Mouse (Mus musculus) kidney, adult 2 months (tissue): ENCODE measurements at regions not wholly inside any gene's neighbourhood (a gene's known extent, or its start where the extent isn't known, plus 50 kb on each side); places are given as distances from the start of the nearest gene placed in this dataset.

Source experiments
- DNase-seq: peaks from one replicate; pipeline ENCODE4 v3.0.0; 2021
- H3K27ac ChIP-seq: fragments of 200-500 bp; 2 replicates; pipeline ENCODE4 v1.5.1; 2012; ENCODE audit warnings: low read depth, low read length, control low read depth, inconsistent platforms; ENCODE audit not compliant: insufficient read depth
- H3K27me3 ChIP-seq: fragments of 200-500 bp; replicated peaks from 2 replicates; pipeline ENCODE4 v1.6.1; 2012; ENCODE audit warnings: mild to moderate bottlenecking, moderate library complexity, low read length, inconsistent platforms; ENCODE audit not compliant: control insufficient read depth, insufficient read depth
- H3K36me3 ChIP-seq: fragments of 200-500 bp; 2 replicates; pipeline ENCODE4 v1.6.1; 2012; ENCODE audit warnings: mild to moderate bottlenecking, moderate library complexity, low read length, inconsistent platforms; ENCODE audit not compliant: control insufficient read depth, insufficient read depth
- H3K4me1 ChIP-seq: fragments of 200-500 bp; 2 replicates; pipeline ENCODE4 v1.6.1; 2011; ENCODE audit warnings: low read length; ENCODE audit not compliant: control insufficient read depth, insufficient read depth
- H3K4me3 ChIP-seq: fragments of 200-500 bp; 2 replicates; pipeline ENCODE4 v1.5.1; 2011; ENCODE audit warnings: mild to moderate bottlenecking, low read depth, low read length, control low read depth; ENCODE audit not compliant: insufficient read depth
- CTCF ChIP-seq: fragments of 200-500 bp; conservative IDR thresholded peaks from 2 replicates; pipeline ENCODE4 v1.5.1; 2011; ENCODE audit warnings: low read depth, mild to moderate bottlenecking, control low read depth, low read length, moderate library complexity, mixed read lengths; ENCODE audit not compliant: insufficient read depth, insufficient read length
- POLR2A ChIP-seq: fragments of 200-500 bp; IDR thresholded peaks from one replicate; pipeline ENCODE4 v1.6.1; 2011; ENCODE audit warnings: low read depth, low read length, control low read depth
- WGBS: fragments of 180-500 bp; shearing (Covaris S2); methylation state at CpG from one replicate; pipeline ENCODE4 v1.1.7; 2018; 5-methylcytosine and 5-hydroxymethylcytosine counted together

- peak overlapping the region; percentile 40 for H3K4me3 ChIP-seq
Observed at GRCm38 (mm10) chr7:116608350-116609085, 104.3 kb downstream of the Nucb2 start.

GRCm38 (mm10) chr7:116609406-116609805 is 105.2 kb downstream of the Nucb2 start:
- H3K27me3 ChIP-seq, result no peaks in the 10 kb centered on the region
- 76% methylated on average over 6 of the region's 6 CpGs for WGBS

More at GRCm38 (mm10) chr7:116608350-116609085, 104.3 kb downstream of the Nucb2 start:
- H3K27ac ChIP-seq, result 0 out of 2 replicates have a peak overlapping the region, but pooled peaks have one; percentile 43
- 24% methylated on average over 15 of the region's 15 CpGs for WGBS
- TF ChIP-seq POLR2A, result no peak
- TF ChIP-seq CTCF, result peak; percentile 64
- H3K27me3 ChIP-seq, result no peaks in the 10 kb centered on the region
- H3K4me1 ChIP-seq, result 0 out of 2 replicates have a peak, but pooled peaks cover 3% of the 10 kb centered on the region
- H3K36me3 ChIP-seq, result no peaks in the 10 kb centered on the region
- peak; percentile 63 for DNase-seq

GRCm38 (mm10) chr7:116609906-116610305 is 105.7 kb downstream of the Nucb2 start:
- no peak for DNase-seq
- Histone ChIP-seq H3K4me1 (0 out of 2 replicates have a peak, but pooled peaks cover 3% of the 10 kb centered on the region), H3K27me3 (no peaks in the 10 kb centered on the region), H3K27ac (no peak overlapping the region), H3K36me3 (no peaks in the 10 kb centered on the region), H3K4me3 (no peak overlapping the region)
- 56% methylated on average over 12 of the region's 12 CpGs for WGBS
- TF ChIP-seq CTCF, result no peak
- TF ChIP-seq POLR2A, result no peak

More at GRCm38 (mm10) chr7:116609406-116609805, 105.2 kb downstream of the Nucb2 start:
- no peak for DNase-seq
- Histone ChIP-seq H3K4me1 (0 out of 2 replicates have a peak, but pooled peaks cover 3% of the 10 kb centered on the region), H3K4me3 (no peak overlapping the region), H3K36me3 (no peaks in the 10 kb centered on the region), H3K27ac (no peak overlapping the region)
- TF ChIP-seq CTCF (no peak), POLR2A (no peak)

GRCm38 (mm10) chr7:116615984-116616383 is 111.8 kb downstream of the Nucb2 start:
- Histone ChIP-seq H3K27me3 (no peaks in the 10 kb centered on the region; the same call in 1 of the 2 replicates), H3K4me1 (no peaks in the 10 kb centered on the region), H3K4me3 (no peak overlapping the region), H3K36me3 (no peaks in the 10 kb centered on the region), H3K27ac (no peak overlapping the region)
- no peak for TF ChIP-seq POLR2A
- no peak for TF ChIP-seq CTCF
- DNase-seq, result no peak
- WGBS, result 55% methylated on average over 3 of the region's 3 CpGs

- H3K4me3 ChIP-seq, result no peak overlapping the region
- no peak overlapping the region for H3K27ac ChIP-seq
- no peaks in the 10 kb centered on the region; the same call in 1 of the 2 replicates for H3K27me3 ChIP-seq
- no peaks in the 10 kb centered on the region for H3K4me1 ChIP-seq
- 62% methylated on average over 2 of the region's 2 CpGs for WGBS
- no peaks in the 10 kb centered on the region for H3K36me3 ChIP-seq
- TF ChIP-seq POLR2A (no peak), CTCF (no peak)
- no peak for DNase-seq
Observed at GRCm38 (mm10) chr7:116619636-116620035, 115.5 kb downstream of the Nucb2 start.

DNA sequence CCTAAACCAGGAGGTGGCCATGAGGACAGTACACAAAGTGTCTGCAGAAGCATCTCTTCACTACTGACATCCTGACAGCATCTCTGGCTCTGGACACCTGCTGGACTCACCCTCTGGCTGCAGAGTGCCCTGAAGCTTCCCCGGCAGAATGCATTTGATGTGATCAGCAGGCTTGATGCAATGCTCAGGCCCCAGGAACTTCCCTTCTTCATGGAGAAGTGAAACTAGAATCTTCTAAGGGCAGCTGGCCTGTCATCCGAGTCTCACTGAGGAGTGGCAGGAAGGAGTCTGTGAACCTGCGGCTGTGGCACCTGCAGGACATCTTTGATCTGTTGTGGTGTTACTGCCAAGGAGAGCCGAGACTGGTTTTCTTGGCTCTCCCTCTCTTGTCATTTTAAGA is 116.2 kb downstream of the Nucb2 start:
- no peaks in the 10 kb centered on the region; the same call in 1 of the 2 replicates for H3K27me3 ChIP-seq
- no peaks in the 10 kb centered on the region for H3K36me3 ChIP-seq
- H3K4me3 ChIP-seq, result no peak overlapping the region
- no peak overlapping the region for H3K27ac ChIP-seq
- DNase-seq, result no peak
- WGBS, result 43% methylated on average over 4 of the region's 4 CpGs
- TF ChIP-seq POLR2A, result no peak
- TF ChIP-seq CTCF, result no peak
- H3K4me1 ChIP-seq, result no peaks in the 10 kb centered on the region

GRCm38 (mm10) chr7:116633210-116633609 is 129.0 kb downstream of the Nucb2 start:
- H3K4me1 ChIP-seq, result no peaks in the 10 kb centered on the region
- TF ChIP-seq CTCF, result no peak
- TF ChIP-seq POLR2A, result no peak
- no peaks in the 10 kb centered on the region for H3K27me3 ChIP-seq
- H3K36me3 ChIP-seq, result no peaks in the 10 kb centered on the region
- no peak for DNase-seq
- WGBS, result 71% methylated on average over 3 of the region's 3 CpGs
- no peak overlapping the region for H3K4me3 ChIP-seq
- no peak overlapping the region for H3K27ac ChIP-seq
